Mouse (Mus musculus): ENCODE data around the gene Rufy1.

Gene Rufy1

GRCm38 (mm10) chr11:50439857-50440256 is 8.9 kb upstream of the Rufy1 start:
- peaks cover 7% of the 10 kb centered on the region; the same call in 1 of the 2 replicates for H3K27me3 ChIP-seq (ENCODE audit: insufficient read depth, low read length)
- H3K9me3 ChIP-seq (ENCODE audit: low read length), result peaks cover 4% of the 10 kb centered on the region
- peaks cover 15% of the 10 kb centered on the region for H3K4me1 ChIP-seq (replicated peaks; ENCODE audit: low read depth, low read length)
- no peaks in the 10 kb centered on the region for H3K36me3 ChIP-seq (ENCODE audit: insufficient read depth, low read length)
- H3K4me3 ChIP-seq (replicated peaks; ENCODE audit: low read length), result no peak overlapping the region
- peak; percentile 87 for TF ChIP-seq CTCF (conservative IDR thresholded peaks at IDR 0.05; ENCODE audit: low read length)
- no peak for TF ChIP-seq POU5F1 (IDR thresholded peaks at IDR 0.05; ENCODE audit: borderline replicate concordance, low read length)

GRCm38 (mm10) chr11:50432896-50433295 is 2.0 kb upstream of the Rufy1 start:
- H3K4me3 ChIP-seq (replicated peaks; ENCODE audit: low read length), result no peak overlapping the region
- H3K9me3 ChIP-seq (ENCODE audit: low read length), result no peaks in the 10 kb centered on the region
- peaks cover 17% of the 10 kb centered on the region for H3K27me3 ChIP-seq (ENCODE audit: insufficient read depth, low read length)
- peaks cover 21% of the 10 kb centered on the region for H3K4me1 ChIP-seq (replicated peaks; ENCODE audit: low read depth, low read length)
- no peaks in the 10 kb centered on the region for H3K36me3 ChIP-seq (ENCODE audit: insufficient read depth, low read length)
- TF ChIP-seq POU5F1 (IDR thresholded peaks at IDR 0.05; ENCODE audit: borderline replicate concordance, low read length) (no peak), CTCF (conservative IDR thresholded peaks at IDR 0.05; ENCODE audit: low read length) (no peak), NANOG (IDR thresholded peaks at IDR 0.05; ENCODE audit: borderline replicate concordance, low read length) (no peak)

DNA sequence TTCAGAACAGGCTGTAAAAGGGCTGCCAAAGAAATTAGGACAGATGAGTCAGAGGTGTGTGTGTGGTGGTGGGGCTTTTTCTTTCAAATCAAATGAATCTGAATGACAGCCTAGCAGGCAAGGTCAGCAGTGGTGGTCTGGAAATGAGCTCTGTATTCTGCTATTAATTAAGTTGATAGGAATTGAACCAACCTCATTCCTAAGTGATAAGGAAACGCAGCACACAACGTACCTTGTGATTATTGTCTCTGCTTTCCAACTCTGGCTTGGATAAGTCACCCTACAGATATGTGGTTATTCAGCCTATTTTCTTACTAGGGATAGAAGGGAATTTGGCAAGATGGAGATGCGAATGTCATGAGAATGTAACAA is 1.1 kb upstream of the Rufy1 start:
- Histone ChIP-seq H3K4me3 (replicated peaks; ENCODE audit: low read length) (0 out of 2 replicates have a peak overlapping the region, but pooled peaks have one; percentile 85), H3K27me3 (ENCODE audit: insufficient read depth, low read length) (peaks cover 17% of the 10 kb centered on the region), H3K36me3 (ENCODE audit: insufficient read depth, low read length) (no peaks in the 10 kb centered on the region), H3K9me3 (ENCODE audit: low read length) (no peaks in the 10 kb centered on the region), H3K4me1 (replicated peaks; ENCODE audit: low read depth, low read length) (peaks cover 21% of the 10 kb centered on the region)
- TF ChIP-seq POU5F1 (IDR thresholded peaks at IDR 0.05; ENCODE audit: borderline replicate concordance, low read length) (no peak), NANOG (IDR thresholded peaks at IDR 0.05; ENCODE audit: borderline replicate concordance, low read length) (no peak), CTCF (conservative IDR thresholded peaks at IDR 0.05; ENCODE audit: low read length) (no peak)

DNA sequence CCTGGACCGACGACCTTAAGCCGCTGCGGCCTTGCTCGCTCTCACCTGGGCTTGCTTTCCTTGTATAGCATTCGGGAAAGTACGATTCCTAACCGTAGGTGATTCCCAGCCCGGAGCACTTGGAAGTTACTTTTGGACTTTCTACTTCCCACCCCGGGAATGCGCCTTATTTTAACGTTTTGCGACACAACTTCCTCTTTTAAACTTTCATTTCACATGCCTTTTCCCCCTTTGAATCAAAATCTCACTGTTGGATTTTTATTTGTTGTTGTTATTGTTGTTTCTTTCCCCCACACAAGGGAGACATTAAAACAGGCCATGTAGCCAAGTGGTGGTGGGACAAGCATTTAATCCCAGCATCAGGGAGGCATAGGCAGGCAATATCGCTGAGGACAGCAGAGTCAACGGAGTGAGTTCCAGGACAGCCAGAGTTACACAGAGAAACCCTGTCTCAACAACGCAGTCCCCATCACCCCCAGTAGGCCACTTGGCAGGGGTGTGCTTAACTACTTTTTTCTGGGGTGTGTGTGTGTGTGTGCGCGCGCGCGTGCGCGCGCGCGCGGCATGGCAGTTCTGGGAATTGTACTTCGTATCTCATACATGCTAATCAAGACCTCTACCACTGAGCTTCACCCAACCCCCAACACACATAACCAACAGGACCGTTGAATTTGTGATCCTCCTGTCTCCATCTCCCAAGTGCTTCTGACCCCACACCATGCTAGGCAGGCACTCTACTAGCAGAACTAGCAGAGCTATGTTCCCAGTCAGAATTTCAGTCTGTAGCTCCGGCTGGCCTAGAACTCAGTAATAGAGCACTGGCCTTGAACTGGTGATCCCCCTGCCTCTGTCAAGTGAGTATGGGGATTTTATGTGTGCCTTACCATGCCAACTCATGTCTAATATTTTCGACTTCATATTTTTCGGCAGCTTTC is 476 bp upstream of the Rufy1 start:
- H3K27me3 ChIP-seq (ENCODE audit: insufficient read depth, low read length), result peaks cover 14% of the 10 kb centered on the region
- H3K36me3 ChIP-seq (ENCODE audit: insufficient read depth, low read length), result no peaks in the 10 kb centered on the region
- peak overlapping the region; percentile 85 for H3K4me3 ChIP-seq (replicated peaks; ENCODE audit: low read length)
- H3K9me3 ChIP-seq (ENCODE audit: low read length), result no peaks in the 10 kb centered on the region
- TF ChIP-seq CTCF (conservative IDR thresholded peaks at IDR 0.05; ENCODE audit: low read length) (no peak), NANOG (IDR thresholded peaks at IDR 0.05; ENCODE audit: borderline replicate concordance, low read length) (no peak), POU5F1 (IDR thresholded peaks at IDR 0.05; ENCODE audit: borderline replicate concordance, low read length) (no peak)
- H3K4me1 ChIP-seq (replicated peaks; ENCODE audit: low read depth, low read length), result peaks cover 21% of the 10 kb centered on the region

DNA sequence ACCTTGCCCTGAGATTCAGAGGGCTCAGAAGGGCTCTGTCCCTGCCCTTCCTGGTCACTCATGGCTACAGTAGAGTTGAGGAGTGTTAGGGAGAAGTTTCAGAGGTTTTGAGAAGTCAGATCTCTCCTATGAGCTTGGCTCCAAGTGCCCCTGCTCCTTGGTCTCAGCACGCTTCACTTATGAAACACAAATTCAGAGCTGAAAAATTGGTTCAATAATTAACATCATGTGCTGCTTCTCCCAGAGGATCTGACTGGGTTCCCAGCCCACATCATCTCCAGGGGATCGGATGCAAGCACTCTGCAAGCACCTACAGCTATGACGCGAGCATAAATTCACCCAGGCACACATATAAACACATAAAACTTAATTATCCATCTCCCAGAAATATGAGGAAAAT is 4.9 kb downstream of the Rufy1 start:
- Histone ChIP-seq H3K4me3 (replicated peaks; ENCODE audit: low read length) (no peak overlapping the region), H3K4me1 (replicated peaks; ENCODE audit: low read depth, low read length) (peaks cover 29% of the 10 kb centered on the region), H3K27me3 (ENCODE audit: insufficient read depth, low read length) (peaks cover 10% of the 10 kb centered on the region), H3K9me3 (ENCODE audit: low read length) (no peaks in the 10 kb centered on the region), H3K36me3 (ENCODE audit: insufficient read depth, low read length) (no peaks in the 10 kb centered on the region)
- TF ChIP-seq CTCF (conservative IDR thresholded peaks at IDR 0.05; ENCODE audit: low read length), result no peak
- no peak for TF ChIP-seq POU5F1 (IDR thresholded peaks at IDR 0.05; ENCODE audit: borderline replicate concordance, low read length)
- TF ChIP-seq NANOG (IDR thresholded peaks at IDR 0.05; ENCODE audit: borderline replicate concordance, low read length), result no peak

DNA sequence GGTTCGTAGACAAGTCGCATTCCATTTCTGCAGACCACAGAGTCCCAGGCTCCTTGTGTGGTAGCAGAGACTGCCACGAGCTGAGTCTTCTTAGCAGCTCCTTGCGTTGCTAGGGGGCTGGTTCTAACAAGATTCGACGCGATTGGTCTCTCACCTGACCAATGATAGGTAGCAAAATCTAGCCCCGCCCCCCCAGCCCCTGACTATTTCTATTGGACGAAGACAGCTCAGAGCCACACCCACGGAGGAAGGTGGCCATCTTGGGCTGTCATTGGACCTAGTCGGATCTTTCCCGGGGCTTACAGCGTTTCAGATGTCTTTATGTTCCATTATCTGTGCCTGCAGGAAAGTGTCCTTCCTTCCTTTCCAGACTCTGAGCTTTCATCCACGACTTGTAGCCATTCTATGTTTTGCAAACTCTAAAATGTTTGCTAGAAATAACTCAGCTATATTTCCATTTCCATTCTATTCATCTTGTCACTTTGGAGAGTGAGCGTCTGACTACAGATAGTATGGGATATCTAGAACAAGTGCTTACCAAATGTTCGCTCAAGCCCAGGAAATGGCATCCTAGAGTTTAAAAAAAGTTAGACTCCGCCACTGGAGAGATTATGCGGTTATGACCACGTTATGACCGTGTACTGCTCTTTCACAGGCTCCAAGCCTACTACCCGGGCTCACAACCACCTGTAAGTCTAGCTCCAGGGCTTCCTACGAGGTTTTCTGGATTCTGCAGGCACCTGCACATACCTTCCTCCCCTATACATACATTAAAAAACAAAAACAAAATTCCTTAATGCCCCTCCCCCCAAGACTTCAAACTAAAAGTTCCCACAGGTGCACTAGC is 8.8 kb downstream of the Rufy1 start:
- no peak for TF ChIP-seq CTCF (conservative IDR thresholded peaks at IDR 0.05; ENCODE audit: low read length)
- peaks cover 23% of the 10 kb centered on the region for H3K4me1 ChIP-seq (replicated peaks; ENCODE audit: low read depth, low read length)
- no peaks in the 10 kb centered on the region; the same call in 1 of the 2 replicates for H3K27me3 ChIP-seq (ENCODE audit: insufficient read depth, low read length)
- H3K4me3 ChIP-seq (replicated peaks; ENCODE audit: low read length), result peak overlapping the region; percentile 82
- no peaks in the 10 kb centered on the region for H3K9me3 ChIP-seq (ENCODE audit: low read length)
- H3K36me3 ChIP-seq (ENCODE audit: insufficient read depth, low read length), result peaks cover 21% of the 10 kb centered on the region

GRCm38 (mm10) chr11:50421461-50421860 is 9.5 kb downstream of the Rufy1 start:
- no peaks in the 10 kb centered on the region; the same call in 1 of the 2 replicates for H3K27me3 ChIP-seq (ENCODE audit: insufficient read depth, low read length)
- H3K36me3 ChIP-seq (ENCODE audit: insufficient read depth, low read length), result peaks cover 28% of the 10 kb centered on the region
- H3K4me3 ChIP-seq (replicated peaks; ENCODE audit: low read length), result peak overlapping the region; percentile 82
- H3K9me3 ChIP-seq (ENCODE audit: low read length), result no peaks in the 10 kb centered on the region
- TF ChIP-seq POU5F1 (IDR thresholded peaks at IDR 0.05; ENCODE audit: borderline replicate concordance, low read length) (no peak), NANOG (IDR thresholded peaks at IDR 0.05; ENCODE audit: borderline replicate concordance, low read length) (no peak), CTCF (conservative IDR thresholded peaks at IDR 0.05; ENCODE audit: low read length) (no peak)
- H3K4me1 ChIP-seq (replicated peaks; ENCODE audit: low read depth, low read length), result peaks cover 23% of the 10 kb centered on the region

DNA sequence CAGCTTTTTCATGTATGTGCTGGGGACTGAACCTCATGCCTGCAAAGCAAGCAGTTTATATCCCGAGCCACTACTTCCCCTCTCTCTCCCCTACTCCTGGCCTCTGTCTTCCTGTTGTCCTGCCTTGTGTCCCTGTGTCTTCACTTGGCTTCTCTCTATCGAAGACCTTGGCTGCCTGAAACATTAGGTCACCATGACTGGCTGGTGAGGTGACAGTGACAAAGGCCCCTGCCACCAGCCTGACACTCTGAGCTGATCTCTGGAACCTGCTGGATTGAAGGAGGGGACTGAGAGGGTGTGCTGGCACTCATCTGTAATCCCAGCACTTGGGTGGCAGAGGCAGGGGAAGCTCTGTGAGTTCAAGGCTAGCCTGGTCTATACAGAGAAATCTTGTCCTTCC is 13.1 kb downstream of the Rufy1 start:
- no peaks in the 10 kb centered on the region for H3K27me3 ChIP-seq (ENCODE audit: insufficient read depth, low read length)
- peaks cover 17% of the 10 kb centered on the region for H3K4me1 ChIP-seq (replicated peaks; ENCODE audit: low read depth, low read length)
- TF ChIP-seq POU5F1 (IDR thresholded peaks at IDR 0.05; ENCODE audit: borderline replicate concordance, low read length), result no peak
- TF ChIP-seq NANOG (IDR thresholded peaks at IDR 0.05; ENCODE audit: borderline replicate concordance, low read length), result no peak
- no peak for TF ChIP-seq CTCF (conservative IDR thresholded peaks at IDR 0.05; ENCODE audit: low read length)
- H3K4me3 ChIP-seq (replicated peaks; ENCODE audit: low read length), result no peak overlapping the region
- peaks cover 50% of the 10 kb centered on the region for H3K36me3 ChIP-seq (ENCODE audit: insufficient read depth, low read length)
- H3K9me3 ChIP-seq (ENCODE audit: low read length), result no peaks in the 10 kb centered on the region
